15 mouse cellular contexts compared by ENCODE assay signal in genomic region chr1:134823323-134823722, GRCm38 (mm10).
DNase-seq lines count a peak whose midpoint lies in the region; ATAC-seq and TF ChIP-seq lines count a peak whose summit lies in the region.
"Had no signal": no experiment of that assay in that cellular context is flagged by ENCODE, and none has a peak within 500 bp of the region (broad histone marks: within the 10 kb centered on the region; RNA-seq: fewer than 3 reads in every experiment).

No protein-coding gene starts in this region.

- WGBS in heart, adult 2 months, result 45% methylated on average over 8 of the region's 8 CpGs
- 66% methylated on average over 8 of the region's 8 CpGs for WGBS in embryonic facial prominence, embryonic 13.5 days
- 48% methylated on average over 8 of the region's 8 CpGs for WGBS in intestine, postnatal 0 days
- WGBS in midbrain, embryonic 13.5 days, result 75% methylated on average over 8 of the region's 8 CpGs

- H3K9ac ChIP-seq in heart, adult 2 months (ENCODE audit: low read depth, low read length), result no peak overlapping the region
- no peak overlapping the region for H3K9ac ChIP-seq in embryonic facial prominence, embryonic 13.5 days
- no peak overlapping the region for H3K9ac ChIP-seq in intestine, postnatal 0 days (ENCODE audit: low read depth, low read length)
- H3K9ac ChIP-seq in midbrain, embryonic 13.5 days (replicated peaks), result no peak overlapping the region
- H3K9ac ChIP-seq: liver, embryonic 15.5 days had no signal

- DNase-seq in heart, adult 2 months, result peak; percentile 35 to 64
- DNase-seq in heart, postnatal 4 days, result no peak
- DNase-seq in heart, adult 9 months (ENCODE audit: low spot score in 2 of 2), result peak; percentile 35 to 50
- DNase-seq: cerebellum, adult 18-20 months; thymus, postnatal 25 days had no signal

- H3K27ac ChIP-seq in heart, adult 2 months, result peak overlapping the region; percentile 55
- H3K27ac ChIP-seq in embryonic facial prominence, embryonic 13.5 days, result 0 out of 2 replicates have a peak overlapping the region, but pooled peaks have one; percentile 18
- 0 out of 2 replicates have a peak overlapping the region, but pooled peaks have one; percentile 23 for H3K27ac ChIP-seq in intestine, postnatal 0 days (ENCODE audit: low read depth, low read length)
- no peak overlapping the region for H3K27ac ChIP-seq in midbrain, embryonic 13.5 days
- H3K27ac ChIP-seq: hindbrain, postnatal 0 days; liver, embryonic 15.5 days had no signal

- TF ChIP-seq CTCF in heart, adult 2 months (IDR thresholded peaks at IDR 0.05), result peak; percentile 29
- peak; percentile 30 for TF ChIP-seq CTCF in intestine, postnatal 0 days (IDR thresholded peaks at IDR 0.05; ENCODE audit: low read depth)

- no peak for ATAC-seq in embryonic facial prominence, embryonic 13.5 days (ENCODE audit: insufficient number of reproducible peaks, insufficient read depth, low FRiP score, low TSS enrichment, low read depth)
- no peak for ATAC-seq in intestine, postnatal 0 days
- ATAC-seq in midbrain, embryonic 13.5 days, result no peak
- no peak for ATAC-seq in megakaryocyte, adult 5-6 weeks (ENCODE audit: poor library complexity, severe bottlenecking)
- no peak for ATAC-seq in monocyte, adult 5-6 weeks (replicated peaks; ENCODE audit: insufficient number of reproducible peaks, low FRiP score, low TSS enrichment, poor library complexity, severe bottlenecking)
- ATAC-seq: CD4-positive, CD25-positive, alpha-beta regulatory T cell, adult 4 months; hindbrain, postnatal 0 days; midbrain, embryonic 16.5 days; Patski had no signal

- TF ChIP-seq POLR2A in heart, adult 2 months (IDR thresholded peaks at IDR 0.05; ENCODE audit: insufficient read depth, low read depth, low read length), result 0 out of 2 replicates have a peak, but pooled peaks have one; percentile 10

- H3K9me3 ChIP-seq in embryonic facial prominence, embryonic 13.5 days, result no peaks in the 10 kb centered on the region
- H3K9me3 ChIP-seq in intestine, postnatal 0 days (ENCODE audit: control insufficient read depth), result no peaks in the 10 kb centered on the region
- no peaks in the 10 kb centered on the region for H3K9me3 ChIP-seq in midbrain, embryonic 13.5 days
- H3K9me3 ChIP-seq: liver, embryonic 15.5 days had no signal

- H3K4me1 ChIP-seq in heart, adult 2 months (ENCODE audit: control insufficient read depth, insufficient read depth, low read length), result peaks cover 6% of the 10 kb centered on the region; the same call in 1 of the 2 replicates
- peaks cover 22% of the 10 kb centered on the region for H3K4me1 ChIP-seq in embryonic facial prominence, embryonic 13.5 days
- no peaks in the 10 kb centered on the region for H3K4me1 ChIP-seq in intestine, postnatal 0 days (replicated peaks; ENCODE audit: control insufficient read depth, insufficient read depth, low read length)
- H3K4me1 ChIP-seq in midbrain, embryonic 13.5 days (replicated peaks), result peaks cover 8% of the 10 kb centered on the region

- no peak overlapping the region for H3K4me2 ChIP-seq in embryonic facial prominence, embryonic 13.5 days
- no peak overlapping the region for H3K4me2 ChIP-seq in intestine, postnatal 0 days (replicated peaks; ENCODE audit: low read depth)
- H3K4me2 ChIP-seq in midbrain, embryonic 13.5 days (replicated peaks), result no peak overlapping the region
- H3K4me2 ChIP-seq: liver, embryonic 15.5 days had no signal

- intact Hi-C loops in heart, adult 2 months (cut with DNase I), result no loop called here

- H3K36me3 ChIP-seq in heart, adult 2 months (ENCODE audit: control insufficient read depth, insufficient read depth, low read length), result peaks cover 16% of the 10 kb centered on the region
- H3K36me3 ChIP-seq in embryonic facial prominence, embryonic 13.5 days, result 0 out of 2 replicates have a peak, but pooled peaks cover 3% of the 10 kb centered on the region
- H3K36me3 ChIP-seq in intestine, postnatal 0 days (ENCODE audit: control insufficient read depth, insufficient read depth), result no peaks in the 10 kb centered on the region; the same call in 1 of the 2 replicates
- no peaks in the 10 kb centered on the region for H3K36me3 ChIP-seq in midbrain, embryonic 13.5 days
- H3K36me3 ChIP-seq: liver, embryonic 15.5 days had no signal

- no peaks in the 10 kb centered on the region for H3K27me3 ChIP-seq in heart, adult 2 months (ENCODE audit: control insufficient read depth, insufficient read depth, low read length)
- H3K27me3 ChIP-seq in embryonic facial prominence, embryonic 13.5 days, result no peaks in the 10 kb centered on the region
- H3K27me3 ChIP-seq in intestine, postnatal 0 days (replicated peaks; ENCODE audit: control insufficient read depth, insufficient read depth, low read length), result no peaks in the 10 kb centered on the region
- H3K27me3 ChIP-seq in midbrain, embryonic 13.5 days, result no peaks in the 10 kb centered on the region
- H3K27me3 ChIP-seq: liver, embryonic 15.5 days; Patski had no signal

- H3K79me2 ChIP-seq in heart, adult 2 months (replicated peaks; ENCODE audit: control insufficient read depth, insufficient read depth, low read length), result no peaks in the 10 kb centered on the region

- H3K4me3 ChIP-seq in heart, adult 2 months, result no peak overlapping the region
- H3K4me3 ChIP-seq in embryonic facial prominence, embryonic 13.5 days, result no peak overlapping the region
- no peak overlapping the region for H3K4me3 ChIP-seq in intestine, postnatal 0 days (ENCODE audit: low read depth, low read length)
- no peak overlapping the region for H3K4me3 ChIP-seq in midbrain, embryonic 13.5 days (replicated peaks)
- H3K4me3 ChIP-seq: liver, embryonic 15.5 days had no signal

- 0 out of 2 replicates have a peak, but pooled peaks have one; percentile 48 for TF ChIP-seq EP300 in heart, adult 2 months (IDR thresholded peaks at IDR 0.05; ENCODE audit: insufficient read depth, low read depth, low read length)
